Mouse (Mus musculus): ENCODE data around the gene Pdp2. TPM values are rescaled to one million over a fixed set of nuclear protein-coding genes. Genes with fewer than 3 reads are reported as not detected.

Pdp2 gene
- polyA plus RNA-seq, 1 experiment = 6.0 TPM

GRCm38 (mm10) chr8:104630574-104630973 lies 39.3 kb downstream of the Pdp2 start:
- 7% methylated on average over 36 of the region's 36 CpGs for WGBS
- DNase-seq = peak; percentile 34
- H3K4me3 ChIP-seq (ENCODE audit: control insufficient read depth, insufficient read depth, low read length) = peak overlapping the region; percentile 64
- no peaks in the 10 kb centered on the region for H3K27me3 ChIP-seq (ENCODE audit: control insufficient read depth, insufficient read depth, low read length)
- peaks cover 23% of the 10 kb centered on the region for H3K4me1 ChIP-seq (replicated peaks; ENCODE audit: control insufficient read depth, insufficient read depth, low read length)
- H3K27ac ChIP-seq (ENCODE audit: control insufficient read depth, insufficient read depth, low read length) = peak overlapping the region; percentile 52
- TF ChIP-seq CTCF (IDR thresholded peaks at IDR 0.05; ENCODE audit: borderline replicate concordance, control insufficient read depth, extremely low read depth, insufficient read depth, low read length, poor library complexity) (no peak), POLR2A (IDR thresholded peaks at IDR 0.05; ENCODE audit: control insufficient read depth, extremely low read depth, insufficient read depth, low read length, poor library complexity) (no peak)
- no peaks in the 10 kb centered on the region for H3K36me3 ChIP-seq (ENCODE audit: control insufficient read depth, insufficient read depth, low read length)

- no peak for TF ChIP-seq CTCF (IDR thresholded peaks at IDR 0.05; ENCODE audit: borderline replicate concordance, control insufficient read depth, extremely low read depth, insufficient read depth, low read length, poor library complexity)
- peak; percentile 43; the same call in 1 of the 2 replicates for TF ChIP-seq POLR2A (IDR thresholded peaks at IDR 0.05; ENCODE audit: control insufficient read depth, extremely low read depth, insufficient read depth, low read length, poor library complexity)
- Histone ChIP-seq H3K4me3 (ENCODE audit: control insufficient read depth, insufficient read depth, low read length) (peak within 1 kb of the TSS; percentile 64), H3K27ac (ENCODE audit: control insufficient read depth, insufficient read depth, low read length) (peak within 1 kb of the TSS; percentile 52), H3K36me3 (ENCODE audit: control insufficient read depth, insufficient read depth, low read length) (no peaks in the 10 kb centered on the region), H3K27me3 (ENCODE audit: control insufficient read depth, insufficient read depth, low read length) (no peaks in the 10 kb centered on the region), H3K4me1 (replicated peaks; ENCODE audit: control insufficient read depth, insufficient read depth, low read length) (peaks cover 23% of the 10 kb centered on the region)
- WGBS = 1% methylated on average over 21 of the region's 28 CpGs
- peak; percentile 84 for DNase-seq
These were observed 39.9 kb downstream of the Pdp2 start, which contains the start of gene Rrad for GRCm38 (mm10) chr8:104630981-104631663. Rrad (minus strand) TSS chr8:104631327.

GRCm38 (mm10) chr8:104631975-104632374 lies 40.7 kb downstream of the Pdp2 start:
- Histone ChIP-seq H3K4me1 (replicated peaks; ENCODE audit: control insufficient read depth, insufficient read depth, low read length) (peaks cover 23% of the 10 kb centered on the region), H3K27me3 (ENCODE audit: control insufficient read depth, insufficient read depth, low read length) (no peaks in the 10 kb centered on the region), H3K27ac (ENCODE audit: control insufficient read depth, insufficient read depth, low read length) (peak overlapping the region; percentile 28; the same call in 1 of the 2 replicates), H3K36me3 (ENCODE audit: control insufficient read depth, insufficient read depth, low read length) (no peaks in the 10 kb centered on the region), H3K4me3 (ENCODE audit: control insufficient read depth, insufficient read depth, low read length) (no peak overlapping the region)
- TF ChIP-seq CTCF (IDR thresholded peaks at IDR 0.05; ENCODE audit: borderline replicate concordance, control insufficient read depth, extremely low read depth, insufficient read depth, low read length, poor library complexity) = no peak
- no peak for TF ChIP-seq POLR2A (IDR thresholded peaks at IDR 0.05; ENCODE audit: control insufficient read depth, extremely low read depth, insufficient read depth, low read length, poor library complexity)
- DNase-seq = no peak
- 33% methylated on average over 5 of the region's 5 CpGs for WGBS

GRCm38 (mm10) chr8:104632486-104632885 lies 41.2 kb downstream of the Pdp2 start:
- DNase-seq = no peak
- Histone ChIP-seq H3K27me3 (ENCODE audit: control insufficient read depth, insufficient read depth, low read length) (no peaks in the 10 kb centered on the region), H3K36me3 (ENCODE audit: control insufficient read depth, insufficient read depth, low read length) (no peaks in the 10 kb centered on the region), H3K4me3 (ENCODE audit: control insufficient read depth, insufficient read depth, low read length) (no peak overlapping the region), H3K27ac (ENCODE audit: control insufficient read depth, insufficient read depth, low read length) (peak overlapping the region; percentile 28; the same call in 1 of the 2 replicates), H3K4me1 (replicated peaks; ENCODE audit: control insufficient read depth, insufficient read depth, low read length) (peaks cover 23% of the 10 kb centered on the region)
- TF ChIP-seq POLR2A (IDR thresholded peaks at IDR 0.05; ENCODE audit: control insufficient read depth, extremely low read depth, insufficient read depth, low read length, poor library complexity) (no peak), CTCF (IDR thresholded peaks at IDR 0.05; ENCODE audit: borderline replicate concordance, control insufficient read depth, extremely low read depth, insufficient read depth, low read length, poor library complexity) (no peak)
- 69% methylated on average over 6 of the region's 6 CpGs for WGBS

GRCm38 (mm10) chr8:104633156-104633744 lies 42.0 kb downstream of the Pdp2 start:
- WGBS = 93% methylated on average over 9 of the region's 9 CpGs
- Histone ChIP-seq H3K27ac (ENCODE audit: control insufficient read depth, insufficient read depth, low read length) (no peak overlapping the region), H3K4me3 (ENCODE audit: control insufficient read depth, insufficient read depth, low read length) (no peak overlapping the region), H3K27me3 (ENCODE audit: control insufficient read depth, insufficient read depth, low read length) (no peaks in the 10 kb centered on the region), H3K36me3 (ENCODE audit: control insufficient read depth, insufficient read depth, low read length) (no peaks in the 10 kb centered on the region; the same call in 1 of the 2 replicates), H3K4me1 (replicated peaks; ENCODE audit: control insufficient read depth, insufficient read depth, low read length) (peaks cover 23% of the 10 kb centered on the region)
- TF ChIP-seq CTCF (IDR thresholded peaks at IDR 0.05; ENCODE audit: borderline replicate concordance, control insufficient read depth, extremely low read depth, insufficient read depth, low read length, poor library complexity) = no peak
- no peak for TF ChIP-seq POLR2A (IDR thresholded peaks at IDR 0.05; ENCODE audit: control insufficient read depth, extremely low read depth, insufficient read depth, low read length, poor library complexity)
- DNase-seq = no peak

GRCm38 (mm10) chr8:104635004-104635710 lies 43.9 kb downstream of the Pdp2 start:
- H3K27ac ChIP-seq (ENCODE audit: control insufficient read depth, insufficient read depth, low read length) = no peak overlapping the region
- no peak for TF ChIP-seq CTCF (IDR thresholded peaks at IDR 0.05; ENCODE audit: borderline replicate concordance, control insufficient read depth, extremely low read depth, insufficient read depth, low read length, poor library complexity)
- TF ChIP-seq POLR2A (IDR thresholded peaks at IDR 0.05; ENCODE audit: control insufficient read depth, extremely low read depth, insufficient read depth, low read length, poor library complexity) = no peak
- DNase-seq = no peak
- H3K4me3 ChIP-seq (ENCODE audit: control insufficient read depth, insufficient read depth, low read length) = no peak overlapping the region
- 95% methylated on average over 3 of the region's 3 CpGs for WGBS
- peaks cover 19% of the 10 kb centered on the region for H3K4me1 ChIP-seq (replicated peaks; ENCODE audit: control insufficient read depth, insufficient read depth, low read length)
- H3K36me3 ChIP-seq (ENCODE audit: control insufficient read depth, insufficient read depth, low read length) = peaks cover 6% of the 10 kb centered on the region; the same call in 1 of the 2 replicates
- no peaks in the 10 kb centered on the region for H3K27me3 ChIP-seq (ENCODE audit: control insufficient read depth, insufficient read depth, low read length)

Data from thymus, adult 2 months (tissue).